Mouse (Mus musculus) forebrain, embryonic 14.5 days (tissue): Measurements from ENCODE around the gene Aipl1. TPM values are rescaled to one million over a fixed set of nuclear protein-coding genes. Genes with fewer than 3 reads are reported as not detected.

Source experiments
- ATAC-seq: fragments of 200-750 bp; cut with Nextera tagmentation; 2 replicates; pipeline ENCODE4 v1.8.0; 2017; ENCODE audit warnings: mild to moderate bottlenecking, moderate library complexity
- DNase-seq: peaks from one replicate; pipeline ENCODE4 v3.0.0-alpha.2; 2015; ENCODE audit warnings: low spot score
- H3K27ac ChIP-seq: fragments of 300-500 bp; sonication (generic); 2 replicates; pipeline ENCODE4 v1.5.1; 2014; ENCODE audit warnings: low read depth, mild to moderate bottlenecking, control low read depth, low read length, moderate library complexity
- H3K27me3 ChIP-seq: fragments of 300-500 bp; sonication (generic); replicated peaks from 2 replicates; pipeline ENCODE4 v1.6.1; 2014; ENCODE audit warnings: low read length, control low read depth, mixed read lengths; ENCODE audit not compliant: control insufficient read depth, insufficient read depth
- H3K36me3 ChIP-seq: fragments of 300-500 bp; sonication (generic); 2 replicates; pipeline ENCODE4 v1.6.1; 2014; ENCODE audit warnings: low read length, control low read depth; ENCODE audit not compliant: control insufficient read depth, insufficient read depth
- H3K4me1 ChIP-seq: fragments of 300-500 bp; sonication (generic); 2 replicates; pipeline ENCODE4 v1.6.1; 2014; ENCODE audit warnings: antibody characterized with exemption, low read length, control low read depth; ENCODE audit not compliant: control insufficient read depth, insufficient read depth
- H3K4me2 ChIP-seq: fragments of 300-500 bp; sonication (generic); 2 replicates; pipeline ENCODE4 v1.6.1; 2014; ENCODE audit warnings: mild to moderate bottlenecking, control low read depth, low read length
- H3K4me3 ChIP-seq: fragments of 300-500 bp; sonication (generic); 2 replicates; pipeline ENCODE4 v1.5.1; 2014; ENCODE audit warnings: low read depth, low read length, control low read depth
- H3K9ac ChIP-seq: fragments of 300-500 bp; sonication (generic); 2 replicates; pipeline ENCODE4 v1.6.1; 2014; ENCODE audit warnings: mild to moderate bottlenecking, low read length, control low read depth, moderate library complexity
- H3K9me3 ChIP-seq: fragments of 300-500 bp; sonication (generic); replicated peaks from 2 replicates; pipeline ENCODE4 v1.6.1; 2016; ENCODE audit warnings: low read length, control low read depth, mixed read lengths; ENCODE audit not compliant: control insufficient read depth
- WGBS: fragments of 180-500 bp; shearing (Covaris S2); extraction: QIAGEN DNeasy Blood & Tissue Kit; methylation state at CpG from one replicate; pipeline ENCODE4 v1.1.7; 2014; 5-methylcytosine and 5-hydroxymethylcytosine counted together
- polyA plus RNA-seq: library from polyadenylated mRNA; unstranded; fragments of >200 nt; fragmentation: Nextera tagmentation; extraction: Ambion mirVana; gene quantifications from 2 replicates; pipeline ENCODE4 v1.2.1, GENCODE M21; 2014

The Aipl1 gene
- polyA plus RNA-seq, 1 experiment from 2014 or later, result 0.09 TPM

- Histone ChIP-seq H3K9me3 (no peaks in the 10 kb centered on the region), H3K4me1 (peaks cover 28% of the 10 kb centered on the region), H3K36me3 (no peaks in the 10 kb centered on the region), H3K27ac (no peak overlapping the region), H3K4me3 (no peak overlapping the region), H3K27me3 (no peaks in the 10 kb centered on the region), H3K4me2 (no peak overlapping the region), H3K9ac (no peak overlapping the region)
- ATAC-seq (no peak), DNase-seq (no peak)
- WGBS, result 81% methylated on average over 13 of the region's 13 CpGs
These were observed 20.6 kb downstream of the Aipl1 start for GRCm38 (mm10) chr11:72016518-72017252.

- H3K4me1 ChIP-seq, result peaks cover 47% of the 10 kb centered on the region
- WGBS, result 15% methylated on average over 4 of the region's 4 CpGs
- H3K9ac ChIP-seq, result no peak overlapping the region
- ATAC-seq (no peak), DNase-seq (peak; percentile 54)
- no peaks in the 10 kb centered on the region for H3K27me3 ChIP-seq
- no peaks in the 10 kb centered on the region for H3K9me3 ChIP-seq
- H3K27ac ChIP-seq, result no peak overlapping the region
- no peak overlapping the region for H3K4me2 ChIP-seq
- H3K36me3 ChIP-seq, result no peaks in the 10 kb centered on the region
- H3K4me3 ChIP-seq, result no peak overlapping the region
These were observed 22.6 kb downstream of the Aipl1 start for GRCm38 (mm10) chr11:72014674-72015073.

GRCm38 (mm10) chr11:72011955-72012354, 25.4 kb downstream of the Aipl1 start:
- Histone ChIP-seq H3K9ac (no peak overlapping the region), H3K4me2 (no peak overlapping the region), H3K27ac (peak overlapping the region; percentile 61), H3K4me3 (no peak overlapping the region), H3K36me3 (no peaks in the 10 kb centered on the region), H3K4me1 (peaks cover 43% of the 10 kb centered on the region), H3K9me3 (no peaks in the 10 kb centered on the region), H3K27me3 (no peaks in the 10 kb centered on the region)
- DNase-seq (no peak), ATAC-seq (0 out of 2 replicates have a peak, but pooled peaks have one; percentile 33)
- 54% methylated on average over 1 of the region's 1 CpGs for WGBS

- 30% methylated on average over 9 of the region's 9 CpGs for WGBS
These were observed 26.2 kb downstream of the Aipl1 start for GRCm38 (mm10) chr11:72010940-72011722.

GRCm38 (mm10) chr11:72010367-72010766, 26.9 kb downstream of the Aipl1 start:
- DNase-seq (peak; percentile 85), ATAC-seq (no peak)
- WGBS, result 21% methylated on average over 5 of the region's 5 CpGs
- Histone ChIP-seq H3K27ac (peak overlapping the region; percentile 63; the same call in 1 of the 2 replicates), H3K9me3 (no peaks in the 10 kb centered on the region), H3K4me2 (no peak overlapping the region), H3K27me3 (no peaks in the 10 kb centered on the region), H3K4me1 (peaks cover 40% of the 10 kb centered on the region), H3K9ac (0 out of 2 replicates have a peak overlapping the region, but pooled peaks have one; percentile 5), H3K4me3 (no peak overlapping the region), H3K36me3 (no peaks in the 10 kb centered on the region)

More at GRCm38 (mm10) chr11:72010940-72011722, 26.2 kb downstream of the Aipl1 start:
- H3K27me3 ChIP-seq, result no peaks in the 10 kb centered on the region
- DNase-seq (peak; percentile 72), ATAC-seq (peak; percentile 69)
- no peaks in the 10 kb centered on the region for H3K9me3 ChIP-seq
- peak overlapping the region; percentile 63 for H3K27ac ChIP-seq
- H3K4me3 ChIP-seq, result no peak overlapping the region
- no peak overlapping the region for H3K4me2 ChIP-seq
- peaks cover 41% of the 10 kb centered on the region for H3K4me1 ChIP-seq
- no peaks in the 10 kb centered on the region for H3K36me3 ChIP-seq
- no peak overlapping the region for H3K9ac ChIP-seq

GRCm38 (mm10) chr11:72005547-72005946, 31.8 kb downstream of the Aipl1 start:
- Histone ChIP-seq H3K27me3 (no peaks in the 10 kb centered on the region), H3K4me2 (no peak overlapping the region), H3K27ac (no peak overlapping the region), H3K4me1 (peaks cover 8% of the 10 kb centered on the region), H3K9ac (no peak overlapping the region), H3K4me3 (no peak overlapping the region), H3K36me3 (no peaks in the 10 kb centered on the region), H3K9me3 (no peaks in the 10 kb centered on the region)
- 88% methylated on average over 6 of the region's 6 CpGs for WGBS
- DNase-seq (no peak), ATAC-seq (no peak)

GRCm38 (mm10) chr11:72003171-72003570, 34.1 kb downstream of the Aipl1 start:
- peak; percentile 72 for DNase-seq

GRCm38 (mm10) chr11:72002138-72002853, 35.0 kb downstream of the Aipl1 start:
- Histone ChIP-seq H3K9ac (no peak overlapping the region), H3K27me3 (no peaks in the 10 kb centered on the region), H3K4me3 (no peak overlapping the region), H3K27ac (no peak overlapping the region), H3K9me3 (no peaks in the 10 kb centered on the region), H3K4me2 (no peak overlapping the region), H3K36me3 (no peaks in the 10 kb centered on the region), H3K4me1 (no peaks in the 10 kb centered on the region)
- ATAC-seq (no peak), DNase-seq (no peak)
- 51% methylated on average over 13 of the region's 13 CpGs for WGBS

More at GRCm38 (mm10) chr11:72003171-72003570, 34.1 kb downstream of the Aipl1 start:
- ATAC-seq, result 0 out of 2 replicates have a peak, but pooled peaks have one; percentile 34
- Histone ChIP-seq H3K4me1 (no peaks in the 10 kb centered on the region), H3K4me2 (no peak overlapping the region), H3K9ac (no peak overlapping the region), H3K36me3 (no peaks in the 10 kb centered on the region), H3K4me3 (no peak overlapping the region), H3K9me3 (no peaks in the 10 kb centered on the region), H3K27ac (no peak overlapping the region), H3K27me3 (no peaks in the 10 kb centered on the region)
- WGBS, result 49% methylated on average over 9 of the region's 9 CpGs
